Mouse (Mus musculus) megakaryocyte, embryonic 14.5 days (primary cell): ENCODE measurements around the gene Nudt4.

Experiments
- FLI1 ChIP-seq: IDR thresholded peaks from 2 replicates; pipeline ENCODE4 v1.6.1; 2012; ENCODE audit warnings: low read length, inconsistent platforms, mixed read lengths
- GATA1 ChIP-seq: IDR thresholded peaks from 3 replicates; pipeline ENCODE4 v1.6.1; 2012; ENCODE audit warnings: mixed read lengths, low read length, inconsistent platforms, borderline replicate concordance

GRCm38 (mm10) chr10:95552326-95552725, 11.6 kb downstream of the Nudt4 start:
- TF ChIP-seq GATA1: no peak
- no peak for TF ChIP-seq FLI1
